Mouse (Mus musculus) limb, embryonic 11.5 days (tissue): ENCODE data around the gene Ccdc30. TPM values are rescaled to one million over a fixed set of nuclear protein-coding genes. Genes with fewer than 3 reads are reported as not detected.

ENCODE experiments used
- ATAC-seq: fragments of 200-750 bp; cut with Nextera tagmentation; 2 replicates; pipeline ENCODE4 v1.8.0; 2017; ENCODE audit warnings: low read depth; ENCODE audit not compliant: insufficient number of reproducible peaks, low FRiP score, low TSS enrichment
- DNase-seq: peaks from one replicate; pipeline ENCODE4 v3.0.0-alpha.2; 2015; ENCODE audit warnings: low spot score
- H3K27ac ChIP-seq: fragments of 300-500 bp; sonication (generic); replicated peaks from 2 replicates; pipeline ENCODE4 v1.5.1; 2014; ENCODE audit warnings: low read depth, mild to moderate bottlenecking, low read length
- H3K27me3 ChIP-seq: fragments of 300-500 bp; sonication (generic); 2 replicates; pipeline ENCODE4 v1.6.1; 2014; ENCODE audit warnings: mild to moderate bottlenecking, low read length, mixed read lengths; ENCODE audit not compliant: control insufficient read depth, insufficient read depth
- H3K36me3 ChIP-seq: fragments of 300-500 bp; sonication (generic); 2 replicates; pipeline ENCODE4 v1.6.1; 2014; ENCODE audit warnings: mild to moderate bottlenecking, low read length, moderate library complexity, mixed read lengths; ENCODE audit not compliant: control insufficient read depth, insufficient read depth
- H3K4me1 ChIP-seq: fragments of 300-500 bp; sonication (generic); 2 replicates; pipeline ENCODE4 v1.6.1; 2014; ENCODE audit warnings: low read length, mixed read lengths; ENCODE audit not compliant: control insufficient read depth, insufficient read depth
- H3K4me2 ChIP-seq: fragments of 300-500 bp; sonication (generic); 2 replicates; pipeline ENCODE4 v1.6.1; 2014; ENCODE audit warnings: low read depth, mild to moderate bottlenecking, moderate library complexity; ENCODE audit not compliant: severe bottlenecking
- H3K4me3 ChIP-seq: fragments of 300-500 bp; sonication (generic); 2 replicates; pipeline ENCODE4 v1.5.1; 2014; ENCODE audit warnings: low read depth, low read length
- H3K9ac ChIP-seq: fragments of 300-500 bp; sonication (generic); 2 replicates; pipeline ENCODE4 v1.6.1; 2014; ENCODE audit warnings: mild to moderate bottlenecking, low read length
- H3K9me3 ChIP-seq: fragments of 300-500 bp; sonication (generic); 2 replicates; pipeline ENCODE4 v1.6.1; 2016; ENCODE audit warnings: low read length; ENCODE audit not compliant: control insufficient read depth
- WGBS: fragments of 180-500 bp; shearing (Covaris S2); extraction: QIAGEN DNeasy Blood & Tissue Kit; methylation state at CpG from one replicate; pipeline ENCODE4 v1.1.7; 2014; 5-methylcytosine and 5-hydroxymethylcytosine counted together
- polyA plus RNA-seq: library from polyadenylated mRNA; unstranded; fragments of >200 nt; fragmentation: Nextera tagmentation; extraction: Ambion mirVana; gene quantifications from 2 replicates; pipeline ENCODE4 v1.2.1, GENCODE M21; 2014

Gene Ccdc30
- polyA plus RNA-seq, 1 experiment from 2014 or later = 7.3 TPM

- Histone ChIP-seq H3K4me3 (no peak overlapping the region), H3K36me3 (no peaks in the 10 kb centered on the region), H3K4me1 (no peaks in the 10 kb centered on the region), H3K27me3 (no peaks in the 10 kb centered on the region), H3K9me3 (no peaks in the 10 kb centered on the region; the same call in 1 of the 2 replicates), H3K4me2 (no peak overlapping the region), H3K27ac (no peak overlapping the region), H3K9ac (no peak overlapping the region)
- no peak for DNase-seq
- no peak for ATAC-seq
- WGBS = 86% methylated on average over 2 of the region's 2 CpGs
Observed at GRCm38 (mm10) chr4:119403431-119403830, 11.9 kb downstream of the Ccdc30 start.

GRCm38 (mm10) chr4:119400896-119401295 is 14.4 kb downstream of the Ccdc30 start:
- H3K27ac ChIP-seq = no peak overlapping the region
- H3K4me3 ChIP-seq = no peak overlapping the region
- H3K36me3 ChIP-seq = no peaks in the 10 kb centered on the region
- H3K9ac ChIP-seq = no peak overlapping the region
- no peak overlapping the region for H3K4me2 ChIP-seq
- no peaks in the 10 kb centered on the region for H3K4me1 ChIP-seq
- DNase-seq (no peak), ATAC-seq (no peak)
- H3K9me3 ChIP-seq = no peaks in the 10 kb centered on the region; the same call in 1 of the 2 replicates
- H3K27me3 ChIP-seq = no peaks in the 10 kb centered on the region
- WGBS = 58% methylated on average over 7 of the region's 7 CpGs

DNA sequence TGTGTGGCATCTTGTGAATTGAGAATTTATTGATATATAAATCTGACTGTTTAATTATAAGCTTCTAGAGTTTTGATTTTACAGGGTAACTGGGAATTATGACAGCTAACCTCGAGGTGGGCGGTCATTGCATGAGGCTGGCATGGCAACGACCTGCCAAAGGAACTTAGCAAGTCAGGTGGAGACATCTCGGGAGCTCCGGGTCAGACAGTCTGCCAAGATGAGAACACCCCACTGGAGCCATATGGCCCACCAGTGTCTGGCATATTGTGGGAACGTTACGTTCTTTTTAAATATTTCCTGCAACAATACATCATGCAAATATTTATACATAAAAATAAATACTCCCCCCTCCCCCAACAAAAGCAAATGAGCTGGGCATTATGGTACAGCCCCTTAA is 16.6 kb downstream of the Ccdc30 start:
- WGBS = 87% methylated on average over 7 of the region's 7 CpGs
- H3K27ac ChIP-seq = no peak overlapping the region
- no peaks in the 10 kb centered on the region for H3K4me1 ChIP-seq
- no peak overlapping the region for H3K4me2 ChIP-seq
- DNase-seq = no peak
- no peak overlapping the region for H3K4me3 ChIP-seq
- no peaks in the 10 kb centered on the region for H3K36me3 ChIP-seq
- no peaks in the 10 kb centered on the region; the same call in 1 of the 2 replicates for H3K9me3 ChIP-seq
- no peak for ATAC-seq
- H3K9ac ChIP-seq = no peak overlapping the region
- no peaks in the 10 kb centered on the region for H3K27me3 ChIP-seq

- DNase-seq = peak; percentile 53
- no peaks in the 10 kb centered on the region for H3K27me3 ChIP-seq
- H3K36me3 ChIP-seq = no peaks in the 10 kb centered on the region
- 88% methylated on average over 1 of the region's 1 CpGs for whole genome bisulfite sequencing
- no peaks in the 10 kb centered on the region; the same call in 1 of the 2 replicates for H3K9me3 ChIP-seq
- H3K4me2 ChIP-seq = no peak overlapping the region
- H3K9ac ChIP-seq = no peak overlapping the region
- no peaks in the 10 kb centered on the region for H3K4me1 ChIP-seq
- no peak overlapping the region for H3K4me3 ChIP-seq
- ATAC-seq = no peak
- H3K27ac ChIP-seq = no peak overlapping the region
Observed at GRCm38 (mm10) chr4:119390369-119390768, 25.0 kb downstream of the Ccdc30 start.

- Histone ChIP-seq H3K27me3 (no peaks in the 10 kb centered on the region), H3K36me3 (no peaks in the 10 kb centered on the region), H3K4me2 (no peak overlapping the region), H3K4me1 (no peaks in the 10 kb centered on the region), H3K4me3 (no peak overlapping the region), H3K9me3 (no peaks in the 10 kb centered on the region; the same call in 1 of the 2 replicates), H3K9ac (no peak overlapping the region), H3K27ac (no peak overlapping the region)
- no peak for DNase-seq
- 72% methylated on average over 3 of the region's 3 CpGs for WGBS
- no peak for ATAC-seq
Observed at GRCm38 (mm10) chr4:119389184-119389583, 26.1 kb downstream of the Ccdc30 start.

GRCm38 (mm10) chr4:119381471-119382190 is 33.7 kb downstream of the Ccdc30 start:
- WGBS = 79% methylated on average over 7 of the region's 7 CpGs
- no peak overlapping the region for H3K4me2 ChIP-seq
- DNase-seq (no peak), ATAC-seq (no peak)
- no peaks in the 10 kb centered on the region for H3K9me3 ChIP-seq
- H3K27me3 ChIP-seq = no peaks in the 10 kb centered on the region
- H3K9ac ChIP-seq = no peak overlapping the region
- no peaks in the 10 kb centered on the region for H3K36me3 ChIP-seq
- no peak overlapping the region for H3K27ac ChIP-seq
- no peak overlapping the region for H3K4me3 ChIP-seq
- H3K4me1 ChIP-seq = no peaks in the 10 kb centered on the region

GRCm38 (mm10) chr4:119369460-119369859 is 45.9 kb downstream of the Ccdc30 start:
- Histone ChIP-seq H3K27ac (no peak overlapping the region), H3K36me3 (no peaks in the 10 kb centered on the region), H3K4me2 (no peak overlapping the region), H3K27me3 (no peaks in the 10 kb centered on the region), H3K9ac (no peak overlapping the region), H3K4me3 (no peak overlapping the region), H3K9me3 (no peaks in the 10 kb centered on the region), H3K4me1 (no peaks in the 10 kb centered on the region)
- 82% methylated on average over 6 of the region's 6 CpGs for WGBS
- DNase-seq = no peak
- ATAC-seq = no peak

GRCm38 (mm10) chr4:119366758-119367526 is 48.4 kb downstream of the Ccdc30 start:
- no peaks in the 10 kb centered on the region for H3K4me1 ChIP-seq
- no peak overlapping the region for H3K4me2 ChIP-seq
- H3K27ac ChIP-seq = no peak overlapping the region
- DNase-seq (no peak), ATAC-seq (no peak)
- 65% methylated on average over 4 of the region's 4 CpGs for WGBS
- H3K9me3 ChIP-seq = no peaks in the 10 kb centered on the region
- no peaks in the 10 kb centered on the region for H3K36me3 ChIP-seq
- H3K27me3 ChIP-seq = no peaks in the 10 kb centered on the region
- H3K4me3 ChIP-seq = no peak overlapping the region
- H3K9ac ChIP-seq = no peak overlapping the region
